Mouse (Mus musculus) heart, postnatal 4 days (tissue): Measurements from ENCODE around the gene Stambpl1. TPM values are rescaled to one million over a fixed set of nuclear protein-coding genes. Genes with fewer than 3 reads are reported as not detected.

Source experiments
- DNase-seq: peaks from one replicate; pipeline ENCODE4 v3.0.0; 2021
- total RNA-seq, 2 experiments: library from RNA; stranded (reverse); gene quantifications; 2 replicates each; pipeline ENCODE4 v1.2.3; 2021

Stambpl1 gene
- total RNA-seq, 2 experiments from 2014 or later: 7.1 to 7.9 TPM

DNA sequence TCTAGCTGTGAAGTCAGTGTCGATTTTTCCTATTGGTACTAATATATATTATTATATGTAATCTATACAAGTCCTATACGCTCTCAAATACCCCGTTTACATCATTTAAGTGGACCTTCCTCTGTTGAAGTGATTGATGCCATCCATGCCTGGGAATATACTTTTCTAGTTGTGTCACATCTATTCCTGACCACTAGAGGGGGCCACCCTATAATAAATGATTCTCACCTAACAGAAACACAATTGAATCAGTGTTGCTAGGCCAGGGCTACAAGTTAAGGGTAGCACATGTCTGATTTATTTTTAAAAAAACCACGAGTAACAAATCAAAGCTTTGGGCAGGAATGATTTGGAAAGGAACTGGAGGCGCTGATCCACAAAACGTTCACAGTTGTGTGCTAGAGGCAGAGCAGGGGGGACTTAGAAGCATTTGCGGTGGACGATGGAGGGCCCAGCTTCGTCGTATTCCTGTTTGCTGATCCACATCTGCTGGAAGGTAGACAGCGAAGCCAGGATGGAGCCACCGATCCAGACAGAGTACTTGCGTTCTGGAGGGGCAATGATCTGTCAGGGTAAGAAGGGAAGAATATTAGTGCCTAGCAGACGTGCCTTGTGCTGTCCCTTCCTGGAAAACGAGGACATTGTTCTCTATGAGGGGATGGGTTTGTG is 49.4 kb downstream of the Stambpl1 start:
- no peak for DNase-seq

- no peak for DNase-seq
Measured at GRCm38 (mm10) chr19:34242925-34243324, 50.9 kb downstream of the Stambpl1 start.

DNA sequence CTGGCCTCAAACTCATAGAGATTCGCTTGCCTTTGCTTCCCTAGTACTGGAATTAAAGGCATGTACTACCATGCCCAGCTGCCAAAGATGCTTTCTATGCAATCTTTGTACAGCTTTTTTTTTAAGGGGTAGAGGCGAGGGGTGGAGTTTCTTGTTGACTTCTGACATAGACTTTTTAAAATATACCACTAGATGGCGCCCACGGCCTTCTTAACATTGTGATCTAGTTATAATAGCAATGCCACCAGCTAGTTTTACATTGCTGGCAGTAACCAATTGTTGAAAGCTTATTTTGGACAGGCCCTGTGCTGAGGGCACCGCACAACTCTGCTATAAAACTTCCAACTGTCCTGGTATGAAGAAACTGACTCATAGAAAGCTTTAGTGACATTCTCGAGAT is 52.0 kb downstream of the Stambpl1 start:
- peak; percentile 69 for DNase-seq

- DNase-seq: no peak
Measured at GRCm38 (mm10) chr19:34248558-34248957, 56.5 kb downstream of the Stambpl1 start.

GRCm38 (mm10) chr19:34250621-34251020 is 58.6 kb downstream of the Stambpl1 start:
- no peak for DNase-seq

- no peak for DNase-seq
Measured at GRCm38 (mm10) chr19:34251900-34252299, 59.9 kb downstream of the Stambpl1 start.

- DNase-seq: no peak
Measured at GRCm38 (mm10) chr19:34252450-34252849, 60.4 kb downstream of the Stambpl1 start.

DNA sequence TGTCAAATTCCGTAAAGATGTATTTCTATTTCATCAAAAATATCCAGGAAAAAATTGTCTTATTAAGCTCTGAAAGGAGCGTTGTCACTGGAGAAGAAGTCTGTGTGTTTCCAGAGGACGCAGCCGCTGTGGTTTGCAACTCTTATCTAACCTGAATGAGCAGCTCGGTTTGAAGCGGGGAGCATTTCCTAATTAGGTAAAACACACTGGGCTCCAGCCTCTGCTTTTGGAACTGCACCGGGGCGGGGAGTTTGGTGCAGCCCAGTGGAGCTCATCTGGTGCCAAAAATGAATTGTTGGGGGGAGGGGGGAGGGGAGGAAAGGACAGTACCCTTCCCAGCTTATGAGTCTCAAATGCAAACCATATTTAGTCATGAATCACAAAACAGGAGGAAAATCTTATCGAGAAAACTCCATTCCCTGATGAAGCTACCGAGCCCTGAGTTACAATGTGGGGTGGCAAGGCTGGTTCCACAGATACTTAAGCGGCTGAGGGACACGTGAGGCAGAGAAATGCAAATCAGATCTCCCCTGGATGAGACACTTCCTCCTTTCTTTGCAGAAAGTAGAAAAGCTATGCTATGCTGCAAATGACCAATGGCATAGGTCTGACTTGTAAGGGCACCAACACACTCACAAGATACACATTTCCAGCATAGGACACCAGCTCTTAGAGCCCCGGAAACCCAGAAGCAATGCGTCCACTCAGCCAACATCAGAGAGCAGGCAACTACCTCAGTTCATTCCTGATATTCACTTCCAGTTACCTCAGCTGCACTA is 62.3 kb downstream of the Stambpl1 start:
- DNase-seq: peak; percentile 64

- DNase-seq: peak; percentile 83
Measured at GRCm38 (mm10) chr19:34254880-34255681, 63.1 kb downstream of the Stambpl1 start, which contains the start of gene Acta2. Gene Acta2, minus strand, starts transcription at chr19:34255590.

DNA sequence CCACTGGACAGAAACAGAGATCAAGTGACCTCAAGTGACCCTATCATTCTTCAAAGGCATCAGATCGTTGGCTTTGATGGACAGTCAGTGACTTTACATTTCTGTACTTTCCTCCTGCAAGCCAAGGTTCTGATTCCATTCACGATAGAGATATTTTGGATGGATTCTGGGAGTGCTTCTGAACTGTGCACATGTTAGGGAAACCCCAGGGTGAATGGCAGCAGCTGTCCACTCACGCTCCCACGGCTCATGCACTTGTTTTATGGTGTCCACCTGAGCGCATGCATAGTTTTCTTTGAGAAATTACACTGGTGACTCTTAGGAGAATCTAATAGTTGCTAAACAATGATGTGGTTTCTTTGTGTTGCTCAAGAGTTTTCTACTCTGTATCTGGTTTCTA is 64.1 kb downstream of the Stambpl1 start:
- no peak for DNase-seq

GRCm38 (mm10) chr19:34256936-34257335 is 64.9 kb downstream of the Stambpl1 start:
- no peak for DNase-seq

GRCm38 (mm10) chr19:34262273-34262974 is 70.4 kb downstream of the Stambpl1 start:
- DNase-seq: no peak

- peak; percentile 42 for DNase-seq
Measured at GRCm38 (mm10) chr19:34265604-34266193, 73.7 kb downstream of the Stambpl1 start.

DNA sequence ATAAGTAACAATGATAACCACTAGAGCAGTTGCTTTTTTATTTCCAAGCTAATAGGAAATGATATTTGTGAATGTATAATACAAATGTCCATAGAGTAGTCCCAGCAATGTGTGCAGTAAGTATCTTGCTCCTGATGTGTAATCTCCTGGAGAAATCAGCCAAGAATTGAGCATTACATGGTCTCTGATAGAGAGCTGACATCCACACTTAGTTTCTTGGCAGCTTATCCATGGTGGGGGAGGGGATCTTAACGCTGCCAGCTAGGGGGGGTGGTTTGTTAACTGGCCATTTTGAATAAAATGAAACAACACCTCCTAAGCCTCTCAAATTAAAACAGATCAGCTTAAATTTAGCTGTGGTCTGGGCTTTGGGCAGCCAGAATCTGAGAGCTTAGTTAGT is 77.0 kb downstream of the Stambpl1 start:
- no peak for DNase-seq

DNA sequence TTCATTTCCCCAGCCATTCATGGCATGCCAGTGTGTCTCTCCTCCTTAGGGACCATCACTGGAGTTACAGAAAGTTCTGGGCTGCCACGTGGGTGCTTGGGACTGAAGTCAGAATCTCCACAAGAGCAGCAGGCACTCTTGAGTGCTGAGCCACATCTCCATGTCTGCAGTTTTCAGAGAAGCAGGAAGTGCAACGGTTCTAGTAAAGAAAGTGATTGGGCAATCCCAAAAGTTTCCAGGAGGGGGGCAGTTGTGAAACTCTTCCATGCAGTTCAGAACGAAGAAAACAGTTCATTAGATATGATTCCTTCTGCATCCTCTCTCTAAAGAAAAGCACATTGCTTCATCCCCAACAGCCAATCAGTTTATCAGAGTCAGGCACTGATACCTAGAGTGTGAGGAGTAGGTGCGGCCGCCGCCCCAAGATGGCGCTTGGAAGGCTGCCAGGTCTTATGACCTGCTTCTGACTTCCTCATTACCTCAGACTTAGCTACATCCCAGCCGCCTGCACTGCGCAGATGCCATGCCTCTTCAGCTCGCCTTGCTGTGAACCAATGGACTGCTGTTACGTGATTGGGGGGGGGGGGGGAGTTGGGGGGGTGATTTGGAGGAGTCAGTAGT is 78.2 kb downstream of the Stambpl1 start:
- peak; percentile 37 for DNase-seq

DNA sequence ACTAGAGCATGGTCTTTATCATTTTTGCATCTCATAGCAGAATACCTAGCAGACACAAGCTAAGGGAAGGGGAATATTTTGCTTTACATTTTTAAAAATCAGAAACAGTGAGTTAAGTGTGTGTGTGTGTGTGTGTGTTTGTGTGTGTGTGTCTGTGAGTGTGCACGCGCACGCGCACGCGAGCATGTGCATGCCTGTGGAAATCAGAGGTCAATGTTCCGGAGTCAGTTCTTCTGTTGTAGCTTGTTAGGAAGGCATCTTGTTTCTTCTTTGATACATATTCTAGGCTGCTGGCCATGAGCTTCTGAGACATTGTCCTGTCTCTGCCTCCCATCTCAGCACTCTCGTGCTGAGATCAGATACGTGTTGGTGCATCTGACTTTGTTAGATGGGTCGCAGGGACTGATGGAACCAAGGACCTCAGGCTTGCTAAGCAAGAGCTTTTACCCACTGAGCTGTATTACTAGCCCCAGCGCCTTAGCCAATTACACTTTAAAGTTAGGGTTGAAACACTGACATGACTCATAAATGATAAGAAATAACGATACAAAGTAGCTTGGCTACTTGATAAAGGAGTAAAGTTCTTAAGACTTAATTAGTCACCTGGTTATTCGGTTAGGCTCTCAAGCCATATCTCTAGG is 78.9 kb downstream of the Stambpl1 start:
- DNase-seq: no peak

- no peak for DNase-seq
Measured at GRCm38 (mm10) chr19:34273073-34273472, 81.0 kb downstream of the Stambpl1 start.

DNA sequence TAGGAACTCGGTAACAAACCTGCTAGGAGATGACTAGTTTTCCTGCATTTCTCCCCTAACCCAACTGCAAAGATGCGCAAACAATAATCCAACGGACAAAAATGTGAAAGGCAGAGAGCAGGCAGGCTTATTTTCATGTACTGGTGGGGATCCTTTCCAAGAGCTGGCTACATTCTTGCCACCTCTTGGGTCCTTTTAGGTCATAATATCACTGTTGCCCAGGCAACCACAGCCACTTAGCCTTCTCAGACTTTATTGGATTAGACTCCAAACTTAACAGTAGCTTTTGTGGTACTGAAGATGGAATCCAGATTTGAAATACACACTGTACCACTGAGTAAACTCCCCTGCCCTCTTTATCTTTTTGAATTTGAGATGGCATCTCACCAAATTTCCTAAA is 86.0 kb downstream of the Stambpl1 start:
- DNase-seq: no peak

- DNase-seq: no peak
Measured at GRCm38 (mm10) chr19:34283614-34284013, 91.6 kb downstream of the Stambpl1 start.

DNA sequence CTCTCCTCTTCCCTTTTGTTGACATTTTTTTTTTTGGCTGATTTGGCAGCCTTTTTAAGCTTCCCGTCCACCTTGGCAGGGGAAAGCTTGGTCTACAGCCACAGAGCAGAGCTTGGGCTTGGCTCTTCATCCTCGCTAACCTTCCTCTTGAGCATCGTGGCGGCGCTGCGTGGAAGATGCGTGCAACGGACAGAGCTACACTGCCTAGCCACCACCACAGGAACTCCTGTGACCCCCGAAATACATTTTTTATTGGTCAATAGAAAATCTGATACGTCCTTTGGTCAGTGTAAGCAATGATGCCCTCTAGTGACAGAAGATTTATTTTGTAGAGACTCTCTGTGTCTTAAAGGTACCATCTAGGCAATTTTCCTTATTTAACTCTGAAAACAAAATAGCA is 92.4 kb downstream of the Stambpl1 start:
- peak; percentile 10 for DNase-seq

GRCm38 (mm10) chr19:34284826-34285225 is 92.8 kb downstream of the Stambpl1 start:
- DNase-seq: no peak
